Mouse (Mus musculus): ENCODE data around the gene Agpat2. TPM values are rescaled to one million over a fixed set of nuclear protein-coding genes. Genes with fewer than 3 reads are reported as not detected.

The Agpat2 gene
- polyA plus RNA-seq, 1 experiment from 2014 or later = 8.7 TPM

- H3K4me1 ChIP-seq (ENCODE audit: control insufficient read depth, insufficient read depth, low read length) = no peaks in the 10 kb centered on the region; the same call in 1 of the 2 replicates
- ATAC-seq (replicated peaks; ENCODE audit: insufficient number of reproducible peaks, low FRiP score, low TSS enrichment, low read depth) (no peak), DNase-seq (ENCODE audit: low spot score) (no peak)
- WGBS = 70% methylated on average over 3 of the region's 3 CpGs
- no peaks in the 10 kb centered on the region for H3K9me3 ChIP-seq (replicated peaks; ENCODE audit: control insufficient read depth, low read length)
- no peak overlapping the region for H3K4me3 ChIP-seq (ENCODE audit: low read depth, low read length)
- H3K27me3 ChIP-seq (ENCODE audit: control insufficient read depth, insufficient read depth, low read length) = no peaks in the 10 kb centered on the region; the same call in 1 of the 2 replicates
- no peak overlapping the region for H3K27ac ChIP-seq (replicated peaks; ENCODE audit: low read depth, low read length)
- H3K9ac ChIP-seq (replicated peaks; ENCODE audit: low read length) = no peak overlapping the region
- H3K4me2 ChIP-seq (ENCODE audit: low read depth, low read length) = no peak overlapping the region
- no peaks in the 10 kb centered on the region for H3K36me3 ChIP-seq (replicated peaks; ENCODE audit: control insufficient read depth, insufficient read depth, low read depth, low read length)
Observed at GRCm38 (mm10) chr2:26606579-26606978, 2.4 kb upstream of the Agpat2 start.

- Histone ChIP-seq H3K4me3 (ENCODE audit: low read depth, low read length) (no peak overlapping the region), H3K27ac (replicated peaks; ENCODE audit: low read depth, low read length) (no peak overlapping the region), H3K9me3 (replicated peaks; ENCODE audit: control insufficient read depth, low read length) (no peaks in the 10 kb centered on the region), H3K9ac (replicated peaks; ENCODE audit: low read length) (no peak overlapping the region), H3K4me1 (ENCODE audit: control insufficient read depth, insufficient read depth, low read length) (no peaks in the 10 kb centered on the region; the same call in 1 of the 2 replicates), H3K36me3 (replicated peaks; ENCODE audit: control insufficient read depth, insufficient read depth, low read depth, low read length) (no peaks in the 10 kb centered on the region), H3K27me3 (ENCODE audit: control insufficient read depth, insufficient read depth, low read length) (no peaks in the 10 kb centered on the region; the same call in 1 of the 2 replicates), H3K4me2 (ENCODE audit: low read depth, low read length) (no peak overlapping the region)
- DNase-seq (ENCODE audit: low spot score) (no peak), ATAC-seq (replicated peaks; ENCODE audit: insufficient number of reproducible peaks, low FRiP score, low TSS enrichment, low read depth) (no peak)
- WGBS = 78% methylated on average over 8 of the region's 8 CpGs
Observed at GRCm38 (mm10) chr2:26605331-26605730, 1.1 kb upstream of the Agpat2 start.

- Histone ChIP-seq H3K9ac (replicated peaks; ENCODE audit: low read length) (peak overlapping the region; percentile 77), H3K4me2 (ENCODE audit: low read depth, low read length) (peak overlapping the region; percentile 91), H3K36me3 (replicated peaks; ENCODE audit: control insufficient read depth, insufficient read depth, low read depth, low read length) (no peaks in the 10 kb centered on the region), H3K27ac (replicated peaks; ENCODE audit: low read depth, low read length) (no peak overlapping the region), H3K4me1 (ENCODE audit: control insufficient read depth, insufficient read depth, low read length) (no peaks in the 10 kb centered on the region; the same call in 1 of the 2 replicates), H3K4me3 (ENCODE audit: low read depth, low read length) (peak overlapping the region; percentile 54), H3K27me3 (ENCODE audit: control insufficient read depth, insufficient read depth, low read length) (no peaks in the 10 kb centered on the region; the same call in 1 of the 2 replicates), H3K9me3 (replicated peaks; ENCODE audit: control insufficient read depth, low read length) (no peaks in the 10 kb centered on the region)
- ATAC-seq (replicated peaks; ENCODE audit: insufficient number of reproducible peaks, low FRiP score, low TSS enrichment, low read depth) = no peak
- 16% methylated on average over 6 of the region's 6 CpGs for WGBS
- no peak for DNase-seq (ENCODE audit: low spot score)
Observed at GRCm38 (mm10) chr2:26603159-26603558, 1.1 kb downstream of the Agpat2 start.

- H3K9ac ChIP-seq (replicated peaks; ENCODE audit: low read length) = no peak overlapping the region
- no peaks in the 10 kb centered on the region for H3K9me3 ChIP-seq (replicated peaks; ENCODE audit: control insufficient read depth, low read length)
- no peak overlapping the region for H3K4me2 ChIP-seq (ENCODE audit: low read depth, low read length)
- no peaks in the 10 kb centered on the region; the same call in 1 of the 2 replicates for H3K4me1 ChIP-seq (ENCODE audit: control insufficient read depth, insufficient read depth, low read length)
- DNase-seq (ENCODE audit: low spot score) = no peak
- H3K4me3 ChIP-seq (ENCODE audit: low read depth, low read length) = no peak overlapping the region
- H3K27ac ChIP-seq (replicated peaks; ENCODE audit: low read depth, low read length) = no peak overlapping the region
- ATAC-seq (replicated peaks; ENCODE audit: insufficient number of reproducible peaks, low FRiP score, low TSS enrichment, low read depth) = no peak
- no peaks in the 10 kb centered on the region for H3K36me3 ChIP-seq (replicated peaks; ENCODE audit: control insufficient read depth, insufficient read depth, low read depth, low read length)
- 84% methylated on average over 5 of the region's 5 CpGs for WGBS
- H3K27me3 ChIP-seq (ENCODE audit: control insufficient read depth, insufficient read depth, low read length) = no peaks in the 10 kb centered on the region; the same call in 1 of the 2 replicates
Observed at GRCm38 (mm10) chr2:26602631-26603030, 1.6 kb downstream of the Agpat2 start.

- H3K27ac ChIP-seq (replicated peaks; ENCODE audit: low read depth, low read length) = no peak overlapping the region
- no peaks in the 10 kb centered on the region for H3K36me3 ChIP-seq (replicated peaks; ENCODE audit: control insufficient read depth, insufficient read depth, low read depth, low read length)
- no peaks in the 10 kb centered on the region for H3K9me3 ChIP-seq (replicated peaks; ENCODE audit: control insufficient read depth, low read length)
- DNase-seq (ENCODE audit: low spot score) = no peak
- WGBS = 76% methylated on average over 1 of the region's 1 CpGs
- ATAC-seq (replicated peaks; ENCODE audit: insufficient number of reproducible peaks, low FRiP score, low TSS enrichment, low read depth) = no peak
- no peak overlapping the region for H3K4me2 ChIP-seq (ENCODE audit: low read depth, low read length)
- H3K27me3 ChIP-seq (ENCODE audit: control insufficient read depth, insufficient read depth, low read length) = no peaks in the 10 kb centered on the region; the same call in 1 of the 2 replicates
- H3K9ac ChIP-seq (replicated peaks; ENCODE audit: low read length) = no peak overlapping the region
- H3K4me1 ChIP-seq (ENCODE audit: control insufficient read depth, insufficient read depth, low read length) = no peaks in the 10 kb centered on the region; the same call in 1 of the 2 replicates
- no peak overlapping the region for H3K4me3 ChIP-seq (ENCODE audit: low read depth, low read length)
Observed at GRCm38 (mm10) chr2:26601595-26601994, 2.6 kb downstream of the Agpat2 start.

GRCm38 (mm10) chr2:26600664-26601063 lies 3.6 kb downstream of the Agpat2 start:
- Histone ChIP-seq H3K4me3 (ENCODE audit: low read depth, low read length) (no peak overlapping the region), H3K27me3 (ENCODE audit: control insufficient read depth, insufficient read depth, low read length) (no peaks in the 10 kb centered on the region; the same call in 1 of the 2 replicates), H3K9ac (replicated peaks; ENCODE audit: low read length) (no peak overlapping the region), H3K36me3 (replicated peaks; ENCODE audit: control insufficient read depth, insufficient read depth, low read depth, low read length) (no peaks in the 10 kb centered on the region), H3K9me3 (replicated peaks; ENCODE audit: control insufficient read depth, low read length) (no peaks in the 10 kb centered on the region), H3K4me1 (ENCODE audit: control insufficient read depth, insufficient read depth, low read length) (no peaks in the 10 kb centered on the region; the same call in 1 of the 2 replicates), H3K4me2 (ENCODE audit: low read depth, low read length) (no peak overlapping the region), H3K27ac (replicated peaks; ENCODE audit: low read depth, low read length) (no peak overlapping the region)
- no peak for DNase-seq (ENCODE audit: low spot score)
- no peak for ATAC-seq (replicated peaks; ENCODE audit: insufficient number of reproducible peaks, low FRiP score, low TSS enrichment, low read depth)
- WGBS = 68% methylated on average over 2 of the region's 2 CpGs

- no peaks in the 10 kb centered on the region; the same call in 1 of the 2 replicates for H3K27me3 ChIP-seq (ENCODE audit: control insufficient read depth, insufficient read depth, low read length)
- no peak overlapping the region for H3K4me2 ChIP-seq (ENCODE audit: low read depth, low read length)
- no peaks in the 10 kb centered on the region for H3K36me3 ChIP-seq (replicated peaks; ENCODE audit: control insufficient read depth, insufficient read depth, low read depth, low read length)
- H3K4me3 ChIP-seq (ENCODE audit: low read depth, low read length) = no peak overlapping the region
- H3K4me1 ChIP-seq (ENCODE audit: control insufficient read depth, insufficient read depth, low read length) = no peaks in the 10 kb centered on the region; the same call in 1 of the 2 replicates
- no peak overlapping the region for H3K9ac ChIP-seq (replicated peaks; ENCODE audit: low read length)
- H3K27ac ChIP-seq (replicated peaks; ENCODE audit: low read depth, low read length) = no peak overlapping the region
- DNase-seq (ENCODE audit: low spot score) (no peak), ATAC-seq (replicated peaks; ENCODE audit: insufficient number of reproducible peaks, low FRiP score, low TSS enrichment, low read depth) (no peak)
- no peaks in the 10 kb centered on the region for H3K9me3 ChIP-seq (replicated peaks; ENCODE audit: control insufficient read depth, low read length)
- 83% methylated on average over 4 of the region's 4 CpGs for WGBS
Observed at GRCm38 (mm10) chr2:26599965-26600364, 4.3 kb downstream of the Agpat2 start.

GRCm38 (mm10) chr2:26598462-26598861 lies 5.8 kb downstream of the Agpat2 start:
- H3K9ac ChIP-seq (replicated peaks; ENCODE audit: low read length) = no peak overlapping the region
- no peak overlapping the region for H3K4me2 ChIP-seq (ENCODE audit: low read depth, low read length)
- ATAC-seq (replicated peaks; ENCODE audit: insufficient number of reproducible peaks, low FRiP score, low TSS enrichment, low read depth) (no peak), DNase-seq (ENCODE audit: low spot score) (no peak)
- no peak overlapping the region for H3K4me3 ChIP-seq (ENCODE audit: low read depth, low read length)
- WGBS = 71% methylated on average over 3 of the region's 3 CpGs
- no peaks in the 10 kb centered on the region for H3K4me1 ChIP-seq (ENCODE audit: control insufficient read depth, insufficient read depth, low read length)
- no peaks in the 10 kb centered on the region for H3K9me3 ChIP-seq (replicated peaks; ENCODE audit: control insufficient read depth, low read length)
- no peak overlapping the region for H3K27ac ChIP-seq (replicated peaks; ENCODE audit: low read depth, low read length)
- H3K27me3 ChIP-seq (ENCODE audit: control insufficient read depth, insufficient read depth, low read length) = no peaks in the 10 kb centered on the region
- H3K36me3 ChIP-seq (replicated peaks; ENCODE audit: control insufficient read depth, insufficient read depth, low read depth, low read length) = no peaks in the 10 kb centered on the region
